Mouse (Mus musculus) spleen, adult 2 months (tissue): ENCODE data around the gene Ptpn5.

Source experiments
- CTCF ChIP-seq: fragments of 200-500 bp; IDR thresholded peaks from 2 replicates; pipeline ENCODE4 v1.5.1; 2011; ENCODE audit warnings: mild to moderate bottlenecking, inconsistent platforms; ENCODE audit not compliant: insufficient read depth, insufficient read length, insufficient replicate concordance; ENCODE audit errors: extremely low read depth
- POLR2A ChIP-seq: fragments of 200-500 bp; IDR thresholded peaks from 2 replicates; pipeline ENCODE4 v1.6.1; 2011; ENCODE audit warnings: low read depth, low read length, inconsistent platforms

GRCm38 (mm10) chr7:47055744-47056143, 77.7 kb downstream of the Ptpn5 start:
- TF ChIP-seq CTCF, result no peak
- no peak for TF ChIP-seq POLR2A
